In genomic region chr2:50554031-50554430, GRCm38 (mm10) we compare ENCODE assay signal across 16 mouse cellular contexts.
"Had no signal": no experiment of that assay in that cellular context is flagged by ENCODE, and none has a peak within 500 bp of the region (broad histone marks: within the 10 kb centered on the region; RNA-seq: fewer than 3 reads in every experiment).

No protein-coding gene starts in this region.

- H3K4me1 ChIP-seq: liver, embryonic 15.5 days; neural tube, embryonic 15.5 days had no signal

- H3K9me3 ChIP-seq: limb, embryonic 10.5 days; liver, embryonic 15.5 days; midbrain, embryonic 10.5 days; neural tube, embryonic 15.5 days had no signal

- DNase-seq: kidney, adult 9 months; kidney, postnatal 25 days; lung, adult 2 months; lung, postnatal 36 days; right cerebral cortex, adult 18-20 months; right cerebral cortex, postnatal 25 days; thymus, postnatal 14 days had no signal

- H3K4me3 ChIP-seq: left cerebral cortex, adult 2 months; limb, embryonic 10.5 days; liver, embryonic 15.5 days; midbrain, embryonic 10.5 days; myocyte; neural tube, embryonic 15.5 days had no signal

- H3K36me3 ChIP-seq: limb, embryonic 10.5 days; liver, embryonic 15.5 days; midbrain, embryonic 10.5 days; neural tube, embryonic 15.5 days had no signal

- H3K9ac ChIP-seq: liver, embryonic 15.5 days; neural tube, embryonic 15.5 days had no signal

- H3K27me3 ChIP-seq: liver, embryonic 15.5 days; neural tube, embryonic 15.5 days had no signal

- H3K27ac ChIP-seq: left cerebral cortex, adult 2 months; limb, embryonic 10.5 days; liver, embryonic 15.5 days; midbrain, embryonic 10.5 days; neural tube, embryonic 15.5 days; stomach, postnatal 0 days had no signal

- ATAC-seq: lung, postnatal 0 days had no signal

- H3K4me2 ChIP-seq: liver, embryonic 11.5 days; liver, embryonic 15.5 days; neural tube, embryonic 15.5 days had no signal
